ENCODE assay signal across 8 mouse cellular contexts in genomic region chr3:90253653-90254418, GRCm38 (mm10). TPM values are rescaled to one million over a fixed set of nuclear protein-coding genes. Genes with fewer than 3 reads are reported as not detected.
DNase-seq lines count a peak whose midpoint lies in the region; ATAC-seq and TF ChIP-seq lines count a peak whose summit lies in the region.

Crtc2 (plus strand) TSS chr3:90254163.

- 2% methylated on average over 38 of the region's 40 CpGs for WGBS in forebrain, embryonic 10.5 days
- WGBS in heart, embryonic 15.5 days, result 1% methylated on average over 40 of the region's 40 CpGs
- WGBS in liver, embryonic 14.5 days (ENCODE audit: insufficient replicate concordance), result under 1% methylated on average over 40 of the region's 40 CpGs
- 2% methylated on average over 40 of the region's 40 CpGs for WGBS in neural tube, embryonic 11.5 days
- WGBS in stomach, postnatal 0 days, result 1% methylated on average over 40 of the region's 40 CpGs

- H3K27ac ChIP-seq in forebrain, embryonic 10.5 days, result peak within 1 kb of the TSS; percentile 86
- H3K27ac ChIP-seq in heart, embryonic 15.5 days, result peak within 1 kb of the TSS; percentile 92
- peak within 1 kb of the TSS; percentile 64 for H3K27ac ChIP-seq in liver, embryonic 14.5 days
- peak within 1 kb of the TSS; percentile 85 for H3K27ac ChIP-seq in neural tube, embryonic 11.5 days (ENCODE audit: low read depth, low read length)
- H3K27ac ChIP-seq in stomach, postnatal 0 days (replicated peaks), result peak within 1 kb of the TSS; percentile 92

- no peaks in the 10 kb centered on the region for H3K9me3 ChIP-seq in forebrain, embryonic 10.5 days
- H3K9me3 ChIP-seq in heart, embryonic 15.5 days (replicated peaks), result no peaks in the 10 kb centered on the region
- no peaks in the 10 kb centered on the region for H3K9me3 ChIP-seq in liver, embryonic 14.5 days (ENCODE audit: control insufficient read depth, low read length)
- H3K9me3 ChIP-seq in neural tube, embryonic 11.5 days (ENCODE audit: control insufficient read depth, low read length), result no peaks in the 10 kb centered on the region
- H3K9me3 ChIP-seq in stomach, postnatal 0 days (ENCODE audit: control insufficient read depth, low read length), result no peaks in the 10 kb centered on the region

- peak within 1 kb of the TSS; percentile 94 for H3K9ac ChIP-seq in heart, embryonic 15.5 days
- peak within 1 kb of the TSS; percentile 86 for H3K9ac ChIP-seq in liver, embryonic 14.5 days (replicated peaks)
- peak within 1 kb of the TSS; percentile 76 for H3K9ac ChIP-seq in neural tube, embryonic 11.5 days (ENCODE audit: low read length)
- peak within 1 kb of the TSS; percentile 94 for H3K9ac ChIP-seq in stomach, postnatal 0 days (ENCODE audit: low read length)

- ATAC-seq in heart, embryonic 15.5 days (replicated peaks; ENCODE audit: insufficient number of reproducible peaks, insufficient read depth, low FRiP score, low read depth), result peak; percentile 98
- ATAC-seq in liver, embryonic 14.5 days (ENCODE audit: insufficient read depth), result peak; percentile 99
- peak; percentile 93 for ATAC-seq in neural tube, embryonic 11.5 days (ENCODE audit: insufficient read depth, low FRiP score, low TSS enrichment)
- peak; percentile 97 for ATAC-seq in stomach, postnatal 0 days (ENCODE audit: low FRiP score, low TSS enrichment)

- DNase-seq in CD8-positive naive resting alpha-beta T cell, adult 2 months (ENCODE audit: low read depth in 2 of 2, low spot score in 2 of 2), result peak; percentile 84 to 87
- DNase-seq in c-Kit-positive CD71-negative TER-119-negative erythroid progenitor cells, embryonic 14.5 days (ENCODE audit: low read depth), result peak; percentile 85
- DNase-seq in forebrain, embryonic 10.5 days (ENCODE audit: extremely low spot score, low spot score), result peak; percentile 96
- DNase-seq in kidney, postnatal 25 days, result peak; percentile 96 to 99
- peak; percentile 91 to 93 (median 93) for DNase-seq in liver, embryonic 14.5 days (ENCODE audit: low read depth in 3 of 3, low spot score in 3 of 3)
- DNase-seq in neural tube, embryonic 11.5 days (ENCODE audit: low spot score), result peak; percentile 96
- DNase-seq in stomach, postnatal 0 days (ENCODE audit: low spot score), result peak; percentile 97

- peak within 1 kb of the TSS; percentile 76 for H3K4me3 ChIP-seq in forebrain, embryonic 10.5 days
- peak within 1 kb of the TSS; percentile 97 for H3K4me3 ChIP-seq in heart, embryonic 15.5 days
- H3K4me3 ChIP-seq in liver, embryonic 14.5 days (ENCODE audit: insufficient read depth in 1 of 2, low read depth in 2 of 2, low read length in 2 of 2), result peak within 1 kb of the TSS; percentile 89 to 98
- H3K4me3 ChIP-seq in neural tube, embryonic 11.5 days (ENCODE audit: low read depth, low read length), result peak within 1 kb of the TSS; percentile 80
- peak within 1 kb of the TSS; percentile 83 for H3K4me3 ChIP-seq in stomach, postnatal 0 days (ENCODE audit: low read depth, low read length)

- TF ChIP-seq EP300 in liver, embryonic 14.5 days (IDR thresholded peaks at IDR 0.05; ENCODE audit: low read depth), result no peak
- no peak for TF ChIP-seq EP300 in stomach, postnatal 0 days (optimal IDR thresholded peaks at IDR 0.05)

- H3K27me3 ChIP-seq in forebrain, embryonic 10.5 days (ENCODE audit: poor library complexity, severe bottlenecking), result no peaks in the 10 kb centered on the region
- H3K27me3 ChIP-seq in heart, embryonic 15.5 days, result no peaks in the 10 kb centered on the region
- H3K27me3 ChIP-seq in liver, embryonic 14.5 days (ENCODE audit: control insufficient read depth, insufficient read depth, low read length), result no peaks in the 10 kb centered on the region
- no peaks in the 10 kb centered on the region for H3K27me3 ChIP-seq in neural tube, embryonic 11.5 days (ENCODE audit: control insufficient read depth, insufficient read depth, low read length)
- H3K27me3 ChIP-seq in stomach, postnatal 0 days (ENCODE audit: control insufficient read depth, insufficient read depth, low read length), result no peaks in the 10 kb centered on the region

- no peak for TF ChIP-seq CTCF in liver, embryonic 14.5 days (IDR thresholded peaks at IDR 0.05; ENCODE audit: low read depth)
- no peak for TF ChIP-seq CTCF in stomach, postnatal 0 days (IDR thresholded peaks at IDR 0.05; ENCODE audit: low read depth)

- peaks cover 55% of the 10 kb centered on the region for H3K36me3 ChIP-seq in forebrain, embryonic 10.5 days (replicated peaks)
- peaks cover 32% of the 10 kb centered on the region for H3K36me3 ChIP-seq in heart, embryonic 15.5 days
- H3K36me3 ChIP-seq in liver, embryonic 14.5 days (replicated peaks; ENCODE audit: control insufficient read depth, insufficient read depth, low read depth), result peaks cover 2% of the 10 kb centered on the region
- H3K36me3 ChIP-seq in neural tube, embryonic 11.5 days (ENCODE audit: control insufficient read depth, insufficient read depth, low read length), result peaks cover 4% of the 10 kb centered on the region; the same call in 1 of the 2 replicates
- H3K36me3 ChIP-seq in stomach, postnatal 0 days (ENCODE audit: control insufficient read depth, insufficient read depth, low read length), result peaks cover 14% of the 10 kb centered on the region

- H3K4me2 ChIP-seq in heart, embryonic 15.5 days, result peak within 1 kb of the TSS; percentile 73
- peak within 1 kb of the TSS; percentile 82 for H3K4me2 ChIP-seq in liver, embryonic 14.5 days (ENCODE audit: low read depth)
- peak within 1 kb of the TSS; percentile 49 for H3K4me2 ChIP-seq in neural tube, embryonic 11.5 days (ENCODE audit: low read depth)
- peak within 1 kb of the TSS; percentile 77 for H3K4me2 ChIP-seq in stomach, postnatal 0 days (replicated peaks; ENCODE audit: low read depth)

- H3K4me1 ChIP-seq in forebrain, embryonic 10.5 days, result peaks cover 35% of the 10 kb centered on the region
- peaks cover 23% of the 10 kb centered on the region for H3K4me1 ChIP-seq in heart, embryonic 15.5 days (replicated peaks)
- H3K4me1 ChIP-seq in liver, embryonic 14.5 days (replicated peaks; ENCODE audit: control insufficient read depth in 2 of 2, insufficient read depth in 2 of 2, low read length in 1 of 2), result peaks cover 5 to 7% of the 10 kb centered on the region in 2 experiments; a peak in 3 of 4 replicates
- peaks cover 7% of the 10 kb centered on the region for H3K4me1 ChIP-seq in neural tube, embryonic 11.5 days (ENCODE audit: control insufficient read depth, insufficient read depth, low read length)
- 0 out of 2 replicates have a peak, but pooled peaks cover 4% of the 10 kb centered on the region for H3K4me1 ChIP-seq in stomach, postnatal 0 days (replicated peaks; ENCODE audit: control insufficient read depth, insufficient read depth)

RNA-seq across cellular contexts. Expression of gene Crtc2, which starts in this region (rescaled TPM):
- 21.3 and 26.4 TPM in 2 replicates for polyA plus RNA-seq in forebrain, embryonic 10.5 days (2016; fragmentation: Nextera tagmentation; extraction: Ambion mirVana)
- polyA plus RNA-seq in heart, embryonic 15.5 days (2015; fragmentation: Nextera tagmentation; extraction: Ambion mirVana), result 10.8 and 15.9 TPM in 2 replicates
- 7.6 and 8.9 TPM in 2 replicates for polyA plus RNA-seq in liver, embryonic 14.5 days (2012; rRNA removed)
- polyA plus RNA-seq in liver, embryonic 14.5 days (2014; fragmentation: Nextera tagmentation; extraction: Ambion mirVana), result 3.2 TPM in 2 replicates
- polyA plus RNA-seq in neural tube, embryonic 11.5 days (2014; fragmentation: Nextera tagmentation; extraction: Ambion mirVana), result 9.8 and 13.9 TPM in 2 replicates
- polyA plus RNA-seq in stomach, postnatal 0 days (2015; fragmentation: Nextera tagmentation; extraction: Ambion mirVana), result 8.9 and 11.8 TPM in 2 replicates

Comparison
In these comparisons a context has a peak if more than half of its experiments do, and no peak if none do; other contexts are left out.
1. Peak in every context shown above with its lines: DNase-seq, ATAC-seq, H3K4me3 ChIP-seq and H3K27ac ChIP-seq.